Mouse (Mus musculus): ENCODE data around the gene Fbxo10. TPM values are rescaled to one million over a fixed set of nuclear protein-coding genes. Genes with fewer than 3 reads are reported as not detected.
"Not testable (repeated sequence)": the region's sequence is repeated elsewhere in the genome, so short reads cannot be mapped to it uniquely, and the experiment has no call there.

The Fbxo10 gene
- total and polyA plus RNA-seq, 3 experiments = 3.3 to 5.3 (median 4.3) TPM

DNA sequence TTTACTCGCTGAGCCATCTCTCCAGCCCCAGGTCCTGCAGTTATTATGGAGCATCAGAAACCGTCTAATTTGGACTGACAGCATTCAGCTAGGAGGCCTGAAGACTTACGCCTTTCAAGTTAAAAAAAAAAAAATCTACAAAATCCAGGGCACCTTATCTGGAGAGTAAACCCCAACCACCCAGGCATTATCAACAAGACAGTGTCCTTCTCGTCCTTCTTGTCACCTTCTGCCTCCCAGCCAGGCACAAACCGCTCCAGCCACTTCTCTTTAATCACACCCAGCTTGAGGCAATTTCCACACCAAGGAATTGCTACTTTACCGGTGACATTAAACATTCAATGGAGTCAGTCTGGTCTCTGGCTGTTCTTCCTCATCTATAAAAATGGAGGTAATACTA, 10.9 kb downstream of the Fbxo10 start:
- Histone ChIP-seq H3K4me1 (ENCODE audit: insufficient read depth, low read depth, low read length) (peaks cover 14% of the 10 kb centered on the region), H3K4me3 (ENCODE audit: low read depth, low read length) (no peak overlapping the region), H3K9me3 (replicated peaks) (peaks cover 6% of the 10 kb centered on the region; the same call in 1 of the 2 replicates), H3K27me3 (ENCODE audit: insufficient read depth, low read length) (no peaks in the 10 kb centered on the region), H3K36me3 (replicated peaks) (peaks cover 16% of the 10 kb centered on the region)
- no peak for DNase-seq (ENCODE audit: low spot score)
- ATAC-seq (ENCODE audit: extremely low read depth, insufficient number of reproducible peaks, low FRiP score, poor library complexity, severe bottlenecking) = no peak
- TF ChIP-seq GATA2 (IDR thresholded peaks at IDR 0.05; ENCODE audit: borderline replicate concordance, low read depth, low read length) = no peak
- no peak for TF ChIP-seq GATA1 (IDR thresholded peaks at IDR 0.05; ENCODE audit: borderline replicate concordance, low read length)
- no peak for TF ChIP-seq CTCF (IDR thresholded peaks at IDR 0.05; ENCODE audit: low read depth, low read length)
- no peak for TF ChIP-seq TAL1 (conservative IDR thresholded peaks at IDR 0.05; ENCODE audit: low read depth, low read length)
- no peak for TF ChIP-seq POLR2AphosphoS5 (IDR thresholded peaks at IDR 0.05; ENCODE audit: insufficient replicate concordance, low read depth, low read length)

DNA sequence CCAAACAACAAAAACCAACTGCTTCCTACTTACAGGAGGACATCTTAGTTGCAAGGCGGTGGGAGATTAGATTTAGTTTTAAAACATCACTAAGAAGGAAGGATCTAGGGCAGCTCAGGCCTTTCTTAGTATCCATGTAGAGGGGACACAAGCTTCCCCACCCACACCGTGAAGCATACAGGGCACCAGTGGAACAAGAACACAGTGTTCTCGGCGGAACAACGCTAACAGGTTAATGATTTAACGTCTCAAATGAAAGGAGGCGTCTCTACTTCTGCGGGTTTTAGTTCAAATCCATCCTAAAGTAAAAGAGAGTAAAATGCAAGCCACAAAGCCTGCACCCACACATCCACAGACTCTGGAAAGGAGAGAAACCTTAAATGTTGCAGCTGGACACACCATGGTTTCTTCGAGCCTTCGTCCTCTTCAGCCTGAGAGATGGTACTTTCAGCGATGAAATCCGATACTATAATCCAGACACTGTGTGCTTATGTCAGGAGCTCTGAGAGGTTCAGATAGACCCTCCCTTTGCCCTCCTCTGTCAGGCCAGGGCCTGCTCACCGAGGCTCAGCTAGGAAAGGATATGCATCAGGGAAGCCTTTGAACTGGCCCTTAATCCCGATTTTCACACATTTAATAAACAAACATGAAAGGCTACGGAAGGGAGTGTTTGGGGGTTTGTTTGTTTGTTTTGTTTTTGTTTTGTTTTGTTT, 12.0 kb downstream of the Fbxo10 start:
- no peaks in the 10 kb centered on the region for H3K27me3 ChIP-seq (ENCODE audit: insufficient read depth, low read length)

DNA sequence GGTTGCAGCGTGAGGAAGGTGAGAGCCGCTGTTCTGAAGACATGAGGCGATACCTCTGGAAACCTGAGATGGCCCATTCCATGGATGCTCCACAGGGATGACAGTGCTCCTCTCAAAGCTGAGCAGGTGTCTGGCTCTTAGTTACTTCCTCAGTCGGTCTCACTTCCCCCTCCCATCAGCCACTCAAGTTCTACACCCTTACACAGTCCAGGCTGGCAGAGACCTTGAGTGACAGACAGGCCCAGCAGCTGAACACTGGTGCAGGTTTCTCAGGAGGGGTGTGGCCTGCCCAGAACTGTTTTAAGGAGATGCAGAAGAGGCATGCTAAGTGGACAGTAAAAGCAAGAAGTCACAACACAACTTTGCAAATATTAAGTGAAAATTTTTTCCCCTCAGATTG, 16.7 kb downstream of the Fbxo10 start:
- Histone ChIP-seq H3K36me3 (replicated peaks) (peaks cover 6% of the 10 kb centered on the region), H3K27me3 (ENCODE audit: insufficient read depth, low read length) (no peaks in the 10 kb centered on the region; the same call in 1 of the 2 replicates), H3K4me1 (ENCODE audit: insufficient read depth, low read depth, low read length) (peaks cover 9% of the 10 kb centered on the region), H3K4me3 (ENCODE audit: low read depth, low read length) (no peak overlapping the region), H3K9me3 (replicated peaks) (no peaks in the 10 kb centered on the region)
- DNase-seq (ENCODE audit: low spot score) = no peak
- TF ChIP-seq GATA2 (IDR thresholded peaks at IDR 0.05; ENCODE audit: borderline replicate concordance, low read depth, low read length) (no peak), CTCF (IDR thresholded peaks at IDR 0.05; ENCODE audit: low read depth, low read length) (no peak), GATA1 (IDR thresholded peaks at IDR 0.05; ENCODE audit: borderline replicate concordance, low read length) (no peak), TAL1 (conservative IDR thresholded peaks at IDR 0.05; ENCODE audit: low read depth, low read length) (no peak), POLR2AphosphoS5 (IDR thresholded peaks at IDR 0.05; ENCODE audit: insufficient replicate concordance, low read depth, low read length) (no peak)
- ATAC-seq (ENCODE audit: extremely low read depth, insufficient number of reproducible peaks, low FRiP score, poor library complexity, severe bottlenecking) = no peak

More for the DNA sequence above, 12.0 kb downstream of the Fbxo10 start:
- TF ChIP-seq POLR2AphosphoS5 (IDR thresholded peaks at IDR 0.05; ENCODE audit: insufficient replicate concordance, low read depth, low read length) (no peak), GATA2 (IDR thresholded peaks at IDR 0.05; ENCODE audit: borderline replicate concordance, low read depth, low read length) (no peak), GATA1 (IDR thresholded peaks at IDR 0.05; ENCODE audit: borderline replicate concordance, low read length) (no peak), CTCF (IDR thresholded peaks at IDR 0.05; ENCODE audit: low read depth, low read length) (no peak), TAL1 (conservative IDR thresholded peaks at IDR 0.05; ENCODE audit: low read depth, low read length) (no peak)
- H3K4me1 ChIP-seq (ENCODE audit: insufficient read depth, low read depth, low read length) = peaks cover 17% of the 10 kb centered on the region
- DNase-seq (ENCODE audit: low spot score) (no peak), ATAC-seq (ENCODE audit: extremely low read depth, insufficient number of reproducible peaks, low FRiP score, poor library complexity, severe bottlenecking) (no peak)
- H3K9me3 ChIP-seq (replicated peaks) = 0 out of 2 replicates have a peak, but pooled peaks cover 2% of the 10 kb centered on the region
- peaks cover 12% of the 10 kb centered on the region for H3K36me3 ChIP-seq (replicated peaks)
- no peak overlapping the region for H3K4me3 ChIP-seq (ENCODE audit: low read depth, low read length)

DNA sequence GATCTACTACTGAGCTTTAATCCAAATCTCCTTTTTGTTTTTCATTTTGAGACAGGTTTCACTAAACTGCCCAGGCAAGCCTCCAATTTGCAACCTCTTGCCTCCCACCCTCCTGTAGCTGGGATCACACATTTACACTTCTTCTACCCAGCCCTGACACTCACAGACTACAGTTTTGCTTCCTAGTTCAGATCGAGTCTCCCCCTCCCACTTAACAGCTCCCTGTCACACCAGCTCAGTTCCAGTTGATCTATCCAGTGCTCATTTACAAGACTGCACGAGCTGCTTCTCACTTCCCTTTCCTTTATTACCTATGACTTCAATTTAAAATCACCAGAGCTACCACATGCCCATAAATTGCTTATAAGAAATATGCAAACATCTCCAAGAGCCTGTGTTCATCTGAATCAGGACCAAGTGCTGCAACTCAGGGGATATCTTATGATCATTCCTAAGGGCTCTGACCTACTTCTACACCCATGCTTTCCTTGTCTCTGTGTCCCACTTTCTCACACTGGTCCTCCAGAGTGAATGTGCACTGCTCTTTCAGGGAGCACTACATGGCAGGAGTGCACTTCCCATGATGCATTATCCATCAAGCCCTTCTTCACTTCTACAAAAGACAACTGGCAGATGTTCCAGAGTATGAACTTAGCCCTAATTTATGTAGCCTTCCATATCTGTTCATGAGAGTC, 18.2 kb downstream of the Fbxo10 start:
- no peak overlapping the region for H3K4me3 ChIP-seq (ENCODE audit: low read depth, low read length)
- TF ChIP-seq GATA2 (IDR thresholded peaks at IDR 0.05; ENCODE audit: borderline replicate concordance, low read depth, low read length) = no peak
- TF ChIP-seq GATA1 (IDR thresholded peaks at IDR 0.05; ENCODE audit: borderline replicate concordance, low read length) = no peak
- TF ChIP-seq CTCF (IDR thresholded peaks at IDR 0.05; ENCODE audit: low read depth, low read length) = no peak
- no peak for TF ChIP-seq TAL1 (conservative IDR thresholded peaks at IDR 0.05; ENCODE audit: low read depth, low read length)
- TF ChIP-seq POLR2AphosphoS5 (IDR thresholded peaks at IDR 0.05; ENCODE audit: insufficient replicate concordance, low read depth, low read length) = no peak
- no peaks in the 10 kb centered on the region for H3K9me3 ChIP-seq (replicated peaks)
- no peaks in the 10 kb centered on the region; the same call in 1 of the 2 replicates for H3K27me3 ChIP-seq (ENCODE audit: insufficient read depth, low read length)
- H3K4me1 ChIP-seq (ENCODE audit: insufficient read depth, low read depth, low read length) = peaks cover 5% of the 10 kb centered on the region; the same call in 1 of the 2 replicates
- DNase-seq (ENCODE audit: low spot score) (no peak), ATAC-seq (ENCODE audit: extremely low read depth, insufficient number of reproducible peaks, low FRiP score, poor library complexity, severe bottlenecking) (no peak)
- peaks cover 11% of the 10 kb centered on the region for H3K36me3 ChIP-seq (replicated peaks)

DNA sequence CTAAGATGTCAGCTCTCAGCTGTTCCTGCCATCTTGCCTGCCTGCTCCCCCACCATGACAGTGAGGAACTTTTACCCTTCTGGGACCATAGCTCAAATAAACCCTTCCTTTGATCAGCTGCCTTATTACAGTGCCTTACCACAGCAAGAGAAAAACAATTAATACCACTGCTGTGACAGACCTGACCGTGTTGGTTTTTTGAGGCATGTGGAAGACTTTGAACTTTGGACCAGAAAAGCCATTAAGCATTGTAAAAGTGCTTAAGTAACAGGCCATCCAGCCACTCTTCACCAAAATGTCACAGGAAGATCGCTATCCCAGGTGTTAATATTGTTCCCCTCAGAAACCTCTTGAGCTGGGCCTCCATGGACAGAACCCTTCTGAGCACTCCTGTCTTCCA, 19.8 kb downstream of the Fbxo10 start:
- Histone ChIP-seq H3K36me3 (replicated peaks) (peaks cover 18% of the 10 kb centered on the region), H3K4me1 (ENCODE audit: insufficient read depth, low read depth, low read length) (peaks cover 3% of the 10 kb centered on the region; the same call in 1 of the 2 replicates), H3K4me3 (ENCODE audit: low read depth, low read length) (no peak overlapping the region), H3K27me3 (ENCODE audit: insufficient read depth, low read length) (no peaks in the 10 kb centered on the region; the same call in 1 of the 2 replicates), H3K9me3 (replicated peaks) (no peaks in the 10 kb centered on the region)
- no peak for TF ChIP-seq TAL1 (conservative IDR thresholded peaks at IDR 0.05; ENCODE audit: low read depth, low read length)
- no peak for TF ChIP-seq GATA1 (IDR thresholded peaks at IDR 0.05; ENCODE audit: borderline replicate concordance, low read length)
- TF ChIP-seq GATA2 (IDR thresholded peaks at IDR 0.05; ENCODE audit: borderline replicate concordance, low read depth, low read length) = no peak
- TF ChIP-seq POLR2AphosphoS5 (IDR thresholded peaks at IDR 0.05; ENCODE audit: insufficient replicate concordance, low read depth, low read length) = no peak
- TF ChIP-seq CTCF (IDR thresholded peaks at IDR 0.05; ENCODE audit: low read depth, low read length) = no peak
- ATAC-seq (ENCODE audit: extremely low read depth, insufficient number of reproducible peaks, low FRiP score, poor library complexity, severe bottlenecking) (no peak), DNase-seq (ENCODE audit: low spot score) (no peak)

DNA sequence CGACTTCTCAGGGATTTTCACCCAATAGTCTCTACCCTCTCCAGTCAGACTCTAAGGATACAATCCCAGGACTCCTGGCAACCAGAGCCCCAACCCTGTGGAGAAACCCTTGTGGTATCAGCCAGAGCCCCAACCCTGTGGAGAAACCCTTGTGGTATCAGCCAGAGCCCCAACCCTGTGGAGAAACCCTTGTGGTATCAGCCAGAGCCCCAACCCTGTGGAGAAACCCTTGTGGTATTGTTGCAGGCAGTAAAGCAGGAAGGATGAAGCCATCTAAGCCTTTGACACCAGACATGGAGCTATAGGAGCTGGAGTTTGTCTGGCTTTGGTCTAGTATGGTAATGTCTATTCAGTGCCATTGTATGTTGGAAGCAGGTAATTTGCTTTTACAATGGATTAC, 20.6 kb downstream of the Fbxo10 start:
- H3K36me3 ChIP-seq (replicated peaks) = peaks cover 18% of the 10 kb centered on the region
- H3K27me3 ChIP-seq (ENCODE audit: insufficient read depth, low read length); H3K4me3 ChIP-seq (ENCODE audit: low read depth, low read length); DNase-seq (ENCODE audit: low spot score); H3K9me3 ChIP-seq (replicated peaks); ATAC-seq (ENCODE audit: extremely low read depth, insufficient number of reproducible peaks, low FRiP score, poor library complexity, severe bottlenecking); H3K4me1 ChIP-seq (ENCODE audit: insufficient read depth, low read depth, low read length): not testable (repeated sequence)
